Mouse (Mus musculus): Measurements from ENCODE around the gene Myh2. TPM values are rescaled to one million over a fixed set of nuclear protein-coding genes. Genes with fewer than 3 reads are reported as not detected.

Gene Myh2
- polyA plus RNA-seq, 1 experiment = not detected

DNA sequence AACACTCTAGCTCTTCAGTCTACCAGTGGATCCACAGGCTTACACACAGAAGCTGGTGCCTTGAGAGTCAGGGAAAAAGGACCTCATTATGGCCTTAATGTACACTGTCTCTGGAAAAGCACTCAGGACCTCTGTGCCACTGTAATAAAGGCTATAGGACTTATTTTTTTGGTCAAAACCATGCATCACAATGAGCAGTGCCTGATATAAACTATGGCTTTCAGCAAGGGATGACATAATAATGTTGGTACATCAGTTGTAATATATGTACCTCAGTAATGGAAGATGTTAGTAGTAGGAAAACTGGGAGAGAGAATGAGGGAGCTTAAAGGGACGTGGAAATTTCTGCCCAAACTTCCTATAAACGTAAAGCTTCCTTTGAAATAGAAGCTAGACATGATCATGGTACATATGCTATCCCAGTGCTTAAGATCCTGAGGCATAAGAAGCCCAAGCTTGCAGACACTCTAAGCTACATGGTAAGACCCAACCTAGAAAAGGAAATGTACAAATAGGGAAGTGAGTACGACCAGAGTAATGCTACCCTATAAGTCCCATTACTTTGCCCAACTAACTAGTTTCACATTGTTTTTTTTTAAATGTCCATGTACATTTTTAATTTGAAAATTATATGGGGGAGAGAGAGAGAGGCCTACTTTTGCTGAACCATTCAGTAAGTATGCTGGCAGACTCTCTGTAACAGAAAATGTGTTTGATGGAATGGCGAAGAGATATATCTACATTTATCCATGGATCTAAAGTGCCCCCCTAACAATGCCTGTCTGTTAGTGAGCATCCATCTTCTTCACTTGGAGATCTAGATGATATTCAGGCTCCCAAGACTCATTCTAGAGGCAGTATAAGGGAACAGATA is 24.2 kb upstream of the Myh2 start:
- Histone ChIP-seq H3K36me3 (ENCODE audit: control insufficient read depth, insufficient read depth, low read length) (no peaks in the 10 kb centered on the region), H3K27me3 (ENCODE audit: control insufficient read depth, insufficient read depth, low read length) (no peaks in the 10 kb centered on the region), H3K4me3 (ENCODE audit: control insufficient read depth, low read depth, low read length) (no peak overlapping the region), H3K27ac (ENCODE audit: control insufficient read depth, insufficient read depth, low read depth, low read length) (no peak overlapping the region), H3K4me1 (ENCODE audit: control insufficient read depth, insufficient read depth, low read length) (peaks cover 6% of the 10 kb centered on the region)
- TF ChIP-seq CTCF (IDR thresholded peaks at IDR 0.05; ENCODE audit: control insufficient read depth, insufficient read depth, insufficient replicate concordance, low read depth, low read length) = no peak
- TF ChIP-seq POLR2A (IDR thresholded peaks at IDR 0.05; ENCODE audit: control insufficient read depth, low read depth, low read length) = no peak

DNA sequence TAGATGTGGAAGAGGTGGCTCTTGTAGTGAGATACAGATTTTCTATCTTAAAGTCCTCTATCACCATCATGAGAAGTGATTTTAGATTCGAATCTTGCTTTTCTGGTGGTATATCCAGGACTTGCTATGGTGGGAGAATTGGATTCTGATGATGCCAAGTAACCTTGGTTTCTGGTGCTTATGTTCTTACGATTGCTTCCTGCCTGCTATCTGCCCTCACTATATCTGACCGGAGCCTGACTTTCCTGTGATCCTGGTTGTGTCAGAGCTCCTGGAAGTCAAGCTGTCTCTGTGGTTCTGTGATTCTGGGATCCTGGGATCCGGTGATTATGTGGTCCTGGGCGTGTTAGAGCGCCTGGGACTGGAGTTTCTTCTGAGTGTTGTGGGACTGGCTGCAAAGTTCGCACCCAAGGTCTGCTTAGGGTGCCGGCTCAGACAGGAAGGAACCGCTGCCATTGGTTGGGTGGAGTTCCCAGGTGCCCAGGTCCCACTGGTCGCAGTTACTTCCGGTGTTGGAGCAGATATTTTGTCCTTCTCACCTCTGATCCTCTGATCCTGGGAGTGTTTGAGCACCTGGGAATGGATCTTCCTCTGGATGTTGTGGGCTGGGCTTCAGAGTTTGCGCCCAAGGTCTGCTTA is 23.4 kb upstream of the Myh2 start:
- TF ChIP-seq POLR2A (IDR thresholded peaks at IDR 0.05; ENCODE audit: control insufficient read depth, low read depth, low read length) = no peak
- no peak for TF ChIP-seq CTCF (IDR thresholded peaks at IDR 0.05; ENCODE audit: control insufficient read depth, insufficient read depth, insufficient replicate concordance, low read depth, low read length)
- peaks cover 8% of the 10 kb centered on the region for H3K4me1 ChIP-seq (ENCODE audit: control insufficient read depth, insufficient read depth, low read length)
- H3K4me3 ChIP-seq (ENCODE audit: control insufficient read depth, low read depth, low read length) = peak overlapping the region; percentile 72
- H3K36me3 ChIP-seq (ENCODE audit: control insufficient read depth, insufficient read depth, low read length) = no peaks in the 10 kb centered on the region
- no peaks in the 10 kb centered on the region for H3K27me3 ChIP-seq (ENCODE audit: control insufficient read depth, insufficient read depth, low read length)
- H3K27ac ChIP-seq (ENCODE audit: control insufficient read depth, insufficient read depth, low read depth, low read length) = no peak overlapping the region

DNA sequence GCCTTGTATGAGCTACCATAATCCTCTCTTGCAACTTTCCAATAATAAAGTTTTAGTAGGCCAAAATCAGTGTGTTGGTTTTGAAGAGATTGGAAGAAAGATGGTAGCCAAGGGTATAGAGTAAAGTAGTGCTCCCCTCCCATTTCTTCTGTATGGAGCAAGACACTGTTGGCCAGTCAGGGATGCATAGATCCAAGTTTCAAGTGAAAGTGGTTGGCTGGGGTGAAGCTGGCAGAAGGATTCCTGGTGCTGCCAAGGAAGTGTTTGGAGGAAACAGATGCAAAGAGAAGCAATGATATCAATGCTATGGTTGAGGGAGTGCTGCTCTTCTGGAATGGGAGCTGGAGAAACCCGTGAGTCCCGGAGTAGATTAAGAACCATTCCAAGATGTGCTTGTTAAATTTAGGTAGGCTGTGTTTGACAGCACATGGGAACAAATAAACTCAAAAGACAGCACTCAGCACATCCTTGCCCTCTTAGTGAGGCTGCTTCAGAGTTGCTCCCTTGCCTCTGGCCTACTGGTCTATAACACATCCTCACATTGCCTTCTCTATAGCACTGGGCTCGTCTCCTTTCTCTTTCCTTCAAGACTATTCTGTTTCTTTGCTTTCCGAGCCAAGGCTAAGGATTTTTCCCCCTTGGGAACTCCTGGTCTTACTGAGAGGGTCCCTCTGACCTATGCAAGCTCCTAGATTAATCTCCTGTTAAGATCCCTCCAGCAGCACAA is 22.4 kb upstream of the Myh2 start:
- no peaks in the 10 kb centered on the region for H3K27me3 ChIP-seq (ENCODE audit: control insufficient read depth, insufficient read depth, low read length)
- H3K36me3 ChIP-seq (ENCODE audit: control insufficient read depth, insufficient read depth, low read length) = no peaks in the 10 kb centered on the region
- H3K4me3 ChIP-seq (ENCODE audit: control insufficient read depth, low read depth, low read length) = no peak overlapping the region
- H3K27ac ChIP-seq (ENCODE audit: control insufficient read depth, insufficient read depth, low read depth, low read length) = no peak overlapping the region
- peaks cover 8% of the 10 kb centered on the region for H3K4me1 ChIP-seq (ENCODE audit: control insufficient read depth, insufficient read depth, low read length)
- TF ChIP-seq CTCF (IDR thresholded peaks at IDR 0.05; ENCODE audit: control insufficient read depth, insufficient read depth, insufficient replicate concordance, low read depth, low read length) = no peak
- no peak for TF ChIP-seq POLR2A (IDR thresholded peaks at IDR 0.05; ENCODE audit: control insufficient read depth, low read depth, low read length)

DNA sequence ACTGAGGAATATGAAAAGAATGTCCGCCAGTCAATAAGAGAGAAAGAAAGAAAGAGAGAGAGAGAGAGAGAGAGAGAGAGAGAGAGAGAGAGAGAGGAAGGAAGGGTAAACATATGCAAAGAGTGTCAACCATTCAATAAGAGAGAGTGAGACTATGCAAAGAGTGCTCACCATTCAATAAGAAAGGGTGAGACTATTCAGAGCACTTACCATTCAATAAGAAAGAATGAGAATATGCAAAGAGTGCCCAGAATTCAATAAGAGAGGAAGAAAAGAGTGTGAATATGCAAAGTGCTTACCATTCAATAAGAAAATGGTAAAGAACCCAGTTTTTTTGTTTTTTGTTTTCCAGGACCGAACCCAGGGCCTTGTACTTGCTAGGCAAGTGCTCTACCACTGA is 20.6 kb upstream of the Myh2 start:
- Histone ChIP-seq H3K27me3 (ENCODE audit: control insufficient read depth, insufficient read depth, low read length) (no peaks in the 10 kb centered on the region), H3K4me3 (ENCODE audit: control insufficient read depth, low read depth, low read length) (no peak overlapping the region), H3K4me1 (ENCODE audit: control insufficient read depth, insufficient read depth, low read length) (peaks cover 8% of the 10 kb centered on the region), H3K36me3 (ENCODE audit: control insufficient read depth, insufficient read depth, low read length) (no peaks in the 10 kb centered on the region), H3K27ac (ENCODE audit: control insufficient read depth, insufficient read depth, low read depth, low read length) (no peak overlapping the region)
- TF ChIP-seq POLR2A (IDR thresholded peaks at IDR 0.05; ENCODE audit: control insufficient read depth, low read depth, low read length) = no peak
- TF ChIP-seq CTCF (IDR thresholded peaks at IDR 0.05; ENCODE audit: control insufficient read depth, insufficient read depth, insufficient replicate concordance, low read depth, low read length) = no peak

DNA sequence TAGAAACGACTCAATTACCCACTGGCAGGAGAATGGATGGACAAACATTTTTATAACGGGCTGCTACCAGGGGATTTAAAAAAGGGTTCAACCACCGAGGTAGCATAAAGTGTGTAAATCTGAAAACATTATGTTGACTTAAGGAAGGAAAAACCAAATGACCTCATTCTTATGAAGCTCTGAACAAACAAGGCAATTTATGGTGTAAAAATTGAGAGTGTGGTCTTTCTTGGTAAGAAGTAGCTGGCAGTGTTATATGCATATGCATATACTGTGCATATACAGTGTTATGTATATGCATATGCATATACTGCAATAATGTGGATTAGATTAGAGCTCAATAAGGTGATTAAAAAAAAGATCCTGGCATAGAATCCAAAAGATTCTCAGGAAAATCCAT is 19.7 kb upstream of the Myh2 start:
- TF ChIP-seq POLR2A (IDR thresholded peaks at IDR 0.05; ENCODE audit: control insufficient read depth, low read depth, low read length) = no peak
- no peak for TF ChIP-seq CTCF (IDR thresholded peaks at IDR 0.05; ENCODE audit: control insufficient read depth, insufficient read depth, insufficient replicate concordance, low read depth, low read length)
- H3K4me1 ChIP-seq (ENCODE audit: control insufficient read depth, insufficient read depth, low read length) = peaks cover 8% of the 10 kb centered on the region
- H3K4me3 ChIP-seq (ENCODE audit: control insufficient read depth, low read depth, low read length) = no peak overlapping the region
- H3K27ac ChIP-seq (ENCODE audit: control insufficient read depth, insufficient read depth, low read depth, low read length) = no peak overlapping the region
- H3K27me3 ChIP-seq (ENCODE audit: control insufficient read depth, insufficient read depth, low read length) = no peaks in the 10 kb centered on the region
- H3K36me3 ChIP-seq (ENCODE audit: control insufficient read depth, insufficient read depth, low read length) = no peaks in the 10 kb centered on the region

DNA sequence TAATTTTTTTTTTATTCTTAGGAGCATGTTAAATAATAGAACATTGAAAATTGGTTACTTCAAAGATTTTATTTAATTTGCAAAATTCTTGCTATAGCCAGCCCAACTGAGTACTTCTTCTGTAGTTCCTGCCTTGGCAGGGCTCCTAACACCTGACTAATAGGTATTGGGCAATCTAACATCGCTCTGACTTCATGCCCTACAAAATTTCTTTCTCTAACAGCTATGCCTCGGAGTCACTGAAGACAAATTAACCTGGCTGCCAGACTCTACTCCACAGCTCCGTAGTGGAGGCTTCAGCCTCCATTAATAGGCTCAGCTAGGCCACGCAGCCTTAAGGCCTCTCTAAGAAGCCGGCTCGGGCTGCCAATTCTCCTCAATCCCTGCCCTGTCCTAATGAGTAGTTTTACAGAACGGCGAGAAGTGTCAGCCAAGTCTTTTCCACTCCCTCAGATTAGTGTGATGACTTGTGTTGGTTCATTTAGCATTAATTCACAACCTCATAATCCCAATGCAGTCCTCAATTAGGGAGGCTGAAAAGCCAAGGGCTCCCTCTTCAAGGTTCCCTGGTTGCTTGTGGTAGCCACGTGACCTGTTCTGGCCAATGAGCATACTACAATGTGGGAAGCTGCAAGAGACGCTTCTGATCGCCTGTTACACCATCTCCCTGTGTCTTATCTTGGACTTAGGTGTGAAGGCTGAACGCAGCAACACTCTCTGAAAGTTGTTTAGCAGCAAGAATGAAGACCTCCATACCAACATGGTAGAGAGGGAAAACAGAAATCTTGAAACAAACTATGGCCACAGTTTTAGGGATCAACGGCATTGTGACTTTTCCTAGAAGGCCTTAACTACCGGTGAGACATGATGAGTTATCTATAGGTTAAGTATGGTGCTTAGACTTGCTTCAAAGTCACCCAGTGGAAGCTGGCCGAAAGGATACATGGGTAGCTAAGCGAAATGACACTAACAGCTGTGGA is 18.9 kb upstream of the Myh2 start:
- TF ChIP-seq CTCF (IDR thresholded peaks at IDR 0.05; ENCODE audit: control insufficient read depth, insufficient read depth, insufficient replicate concordance, low read depth, low read length) = no peak
- no peak for TF ChIP-seq POLR2A (IDR thresholded peaks at IDR 0.05; ENCODE audit: control insufficient read depth, low read depth, low read length)
- Histone ChIP-seq H3K27ac (ENCODE audit: control insufficient read depth, insufficient read depth, low read depth, low read length) (no peak overlapping the region), H3K36me3 (ENCODE audit: control insufficient read depth, insufficient read depth, low read length) (no peaks in the 10 kb centered on the region), H3K27me3 (ENCODE audit: control insufficient read depth, insufficient read depth, low read length) (no peaks in the 10 kb centered on the region), H3K4me3 (ENCODE audit: control insufficient read depth, low read depth, low read length) (peak overlapping the region; percentile 20; the same call in 1 of the 2 replicates), H3K4me1 (ENCODE audit: control insufficient read depth, insufficient read depth, low read length) (peaks cover 8% of the 10 kb centered on the region)
